Mouse (Mus musculus) hindlimb bud, embryonic 11.5 days (tissue): ENCODE results near the gene Ntan1.
A peak's percentile ranks its signal among the peaks of the same experiment; 100 is the strongest.
"Not testable (repeated sequence)": the region's sequence is repeated elsewhere in the genome, so short reads cannot be mapped to it uniquely, and the experiment has no call there.

Source experiments
- DNase-seq: peaks from one replicate; pipeline ENCODE4 v3.0.0-alpha.2; 2012; ENCODE audit warnings: low read depth, low spot score; ENCODE audit errors: extremely low spot score

Ntan1 gene

GRCm38 (mm10) chr16:13818560-13819393 is at the start of gene Ntan1:
TSS of gene Ntan1 (plus strand) at chr16:13818845.
- DNase-seq: peak; percentile 85

GRCm38 (mm10) chr16:13771603-13772002 is 47.0 kb upstream of the Ntan1 start:
- not testable (repeated sequence) for DNase-seq

- DNase-seq: not testable (repeated sequence)
Observed at GRCm38 (mm10) chr16:13772051-13772450, 46.6 kb upstream of the Ntan1 start.

- not testable (repeated sequence) for DNase-seq
Observed at GRCm38 (mm10) chr16:13774011-13774410, 44.6 kb upstream of the Ntan1 start.

GRCm38 (mm10) chr16:13774651-13775050 is 44.0 kb upstream of the Ntan1 start:
- DNase-seq: not testable (repeated sequence)

GRCm38 (mm10) chr16:13780353-13781036 is 38.1 kb upstream of the Ntan1 start, which contains the start of gene Rrn3:
TSS of gene Rrn3 (plus strand) at chr16:13780708.
- DNase-seq: peak; percentile 37

- DNase-seq: no peak
Observed at GRCm38 (mm10) chr16:13781216-13781615, 37.4 kb upstream of the Ntan1 start.

GRCm38 (mm10) chr16:13785932-13786331 is 32.7 kb upstream of the Ntan1 start:
- DNase-seq: no peak

- not testable (repeated sequence) for DNase-seq
Observed at GRCm38 (mm10) chr16:13793441-13793840, 25.2 kb upstream of the Ntan1 start.

GRCm38 (mm10) chr16:13796746-13797175 is 21.9 kb upstream of the Ntan1 start:
- no peak for DNase-seq

GRCm38 (mm10) chr16:13801231-13801630 is 17.4 kb upstream of the Ntan1 start:
- DNase-seq: no peak

GRCm38 (mm10) chr16:13804666-13805065 is 14.0 kb upstream of the Ntan1 start:
- no peak for DNase-seq

- no peak for DNase-seq
Observed at GRCm38 (mm10) chr16:13807616-13808015, 11.0 kb upstream of the Ntan1 start.

GRCm38 (mm10) chr16:13808410-13808809 is 10.2 kb upstream of the Ntan1 start:
- DNase-seq: no peak

- DNase-seq: no peak
Observed at GRCm38 (mm10) chr16:13812152-13812551, 6.5 kb upstream of the Ntan1 start.

- no peak for DNase-seq
Observed at GRCm38 (mm10) chr16:13813200-13813599, 5.4 kb upstream of the Ntan1 start.

- no peak for DNase-seq
Observed at GRCm38 (mm10) chr16:13819394-13819743, 724 bp downstream of the Ntan1 start.

GRCm38 (mm10) chr16:13819806-13820500 is 1.3 kb downstream of the Ntan1 start:
- no peak for DNase-seq

GRCm38 (mm10) chr16:13820771-13821170 is 2.1 kb downstream of the Ntan1 start:
- DNase-seq: no peak

- DNase-seq: no peak
Observed at GRCm38 (mm10) chr16:13825781-13826490, 7.3 kb downstream of the Ntan1 start.

- no peak for DNase-seq
Observed at GRCm38 (mm10) chr16:13826511-13826910, 7.9 kb downstream of the Ntan1 start.
